In the genomic region with DNA sequence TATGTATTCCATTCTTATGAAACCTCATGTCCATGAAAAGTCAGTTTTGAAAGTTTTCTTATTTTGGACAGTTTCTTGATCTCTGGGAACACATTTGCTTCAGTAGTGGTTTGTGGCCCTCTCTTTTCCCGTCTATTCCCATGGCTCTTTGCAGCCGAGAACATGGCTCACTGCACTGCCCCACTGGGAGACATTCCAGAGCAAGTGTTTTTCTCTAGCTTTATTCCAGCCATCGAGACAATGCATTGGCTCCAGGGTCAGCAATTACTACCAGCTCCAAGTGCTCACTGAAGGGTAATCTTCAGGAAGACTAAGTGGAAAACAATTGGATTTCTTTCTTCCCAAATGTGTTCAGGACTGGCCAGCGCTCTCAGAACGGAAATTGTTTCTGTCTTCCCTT, we compare ENCODE assay signal across 17 mouse cellular contexts.
DNase-seq lines count a peak whose midpoint lies in the region; ATAC-seq lines count a peak whose summit lies in the region.
"Had no signal": no experiment of that assay in that cellular context is flagged by ENCODE, and none has a peak within 500 bp of the region (broad histone marks: within the 10 kb centered on the region; RNA-seq: fewer than 3 reads in every experiment).

No protein-coding gene starts in this region.

- no peak overlapping the region for H3K4me3 ChIP-seq in forebrain, embryonic 16.5 days (replicated peaks; ENCODE audit: low read length)
- no peak overlapping the region for H3K4me3 ChIP-seq in forebrain, embryonic 10.5 days
- H3K4me3 ChIP-seq: embryonic facial prominence, embryonic 13.5 days; heart, embryonic 15.5 days; hindbrain, embryonic 15.5 days had no signal

- H3K27me3 ChIP-seq in forebrain, embryonic 16.5 days (replicated peaks; ENCODE audit: control insufficient read depth, insufficient read depth, low read length), result no peaks in the 10 kb centered on the region
- H3K27me3 ChIP-seq in forebrain, embryonic 10.5 days (ENCODE audit: poor library complexity, severe bottlenecking), result no peaks in the 10 kb centered on the region
- H3K27me3 ChIP-seq: embryonic facial prominence, embryonic 13.5 days; heart, embryonic 15.5 days; hindbrain, embryonic 15.5 days had no signal

- intact Hi-C loops in heart, postnatal 36 days (cut with DNase I), result no loop called here

- ATAC-seq in forebrain, embryonic 16.5 days, result 0 out of 2 replicates have a peak, but pooled peaks have one; percentile 19

- H3K9ac ChIP-seq in forebrain, embryonic 16.5 days (replicated peaks; ENCODE audit: low read depth, low read length), result no peak overlapping the region
- H3K9ac ChIP-seq: embryonic facial prominence, embryonic 13.5 days; heart, embryonic 15.5 days; hindbrain, embryonic 15.5 days had no signal

- WGBS in forebrain, embryonic 16.5 days, result 43% methylated on average over 5 of the region's 5 CpGs
- WGBS in forebrain, embryonic 10.5 days, result 51% methylated on average over 5 of the region's 5 CpGs

- H3K4me2 ChIP-seq in forebrain, embryonic 16.5 days (ENCODE audit: low read length), result no peak overlapping the region
- H3K4me2 ChIP-seq: embryonic facial prominence, embryonic 13.5 days; heart, embryonic 15.5 days; hindbrain, embryonic 15.5 days had no signal

- H3K36me3 ChIP-seq in forebrain, embryonic 16.5 days (ENCODE audit: control insufficient read depth, insufficient read depth), result no peaks in the 10 kb centered on the region
- no peaks in the 10 kb centered on the region for H3K36me3 ChIP-seq in forebrain, embryonic 10.5 days (replicated peaks)
- H3K36me3 ChIP-seq: embryonic facial prominence, embryonic 13.5 days; heart, embryonic 15.5 days; hindbrain, embryonic 15.5 days had no signal

- H3K9me3 ChIP-seq in forebrain, embryonic 16.5 days (ENCODE audit: control insufficient read depth, low read length), result no peaks in the 10 kb centered on the region
- no peaks in the 10 kb centered on the region for H3K9me3 ChIP-seq in forebrain, embryonic 10.5 days
- H3K9me3 ChIP-seq: embryonic facial prominence, embryonic 13.5 days; heart, embryonic 15.5 days; hindbrain, embryonic 15.5 days had no signal

- peaks cover 10% of the 10 kb centered on the region for H3K4me1 ChIP-seq in forebrain, embryonic 16.5 days (replicated peaks; ENCODE audit: control insufficient read depth, insufficient read depth, low read length)
- peaks cover 15% of the 10 kb centered on the region for H3K4me1 ChIP-seq in forebrain, embryonic 10.5 days
- H3K4me1 ChIP-seq: hindbrain, embryonic 15.5 days had no signal

- no peak overlapping the region for H3K27ac ChIP-seq in forebrain, embryonic 16.5 days (ENCODE audit: low read length)
- no peak overlapping the region for H3K27ac ChIP-seq in forebrain, embryonic 10.5 days
- H3K27ac ChIP-seq: embryonic facial prominence, embryonic 13.5 days; heart, embryonic 15.5 days; hindbrain, embryonic 15.5 days; kidney, postnatal 0 days had no signal

- no peak for DNase-seq in forebrain, embryonic 10.5 days (ENCODE audit: extremely low spot score, low spot score)
- DNase-seq in kidney, adult 8-10 months, result peak; percentile 7 to 11
- DNase-seq in kidney, adult 18-20 months, result no peak
- DNase-seq in adipocyte (ENCODE audit: low spot score), result peak; percentile 89
- peak; percentile 18 to 19 for DNase-seq in heart, postnatal 36 days
- no peak for DNase-seq in layer of hippocampus, postnatal 10 days (ENCODE audit: low spot score in 2 of 2)
- DNase-seq: adrenal gland, postnatal 36 days; cerebellum, postnatal 14 days; liver; lung, adult 18-20 months; midbrain, embryonic 14.5 days; thymus, postnatal 36 days had no signal

Comparison
In these comparisons a context has a peak if more than half of its experiments do, and no peak if none do; other contexts are left out.
1. DNase-seq: peak in kidney, adult 8-10 months (2 of 2), adipocyte (single experiment) and heart, postnatal 36 days (2 of 2); none in forebrain, embryonic 10.5 days (single experiment), kidney, adult 18-20 months (single experiment) and layer of hippocampus, postnatal 10 days (0 of 2).